Mouse (Mus musculus) inflammation-experienced regulatory T-cells, adult 16 weeks (primary cell): ENCODE results near the gene Ndufa12. TPM values are rescaled to one million over a fixed set of nuclear protein-coding genes. Genes with fewer than 3 reads are reported as not detected.

Experiments used
- polyA plus RNA-seq: library from polyadenylated mRNA; unstranded; fragments of 100-300 nt; shearing (Covaris generic); gene quantifications from one replicate; pipeline ENCODE4 v1.2.1, GENCODE M21; 2017

Ndufa12 gene
- polyA plus RNA-seq: 129 TPM

DNA sequence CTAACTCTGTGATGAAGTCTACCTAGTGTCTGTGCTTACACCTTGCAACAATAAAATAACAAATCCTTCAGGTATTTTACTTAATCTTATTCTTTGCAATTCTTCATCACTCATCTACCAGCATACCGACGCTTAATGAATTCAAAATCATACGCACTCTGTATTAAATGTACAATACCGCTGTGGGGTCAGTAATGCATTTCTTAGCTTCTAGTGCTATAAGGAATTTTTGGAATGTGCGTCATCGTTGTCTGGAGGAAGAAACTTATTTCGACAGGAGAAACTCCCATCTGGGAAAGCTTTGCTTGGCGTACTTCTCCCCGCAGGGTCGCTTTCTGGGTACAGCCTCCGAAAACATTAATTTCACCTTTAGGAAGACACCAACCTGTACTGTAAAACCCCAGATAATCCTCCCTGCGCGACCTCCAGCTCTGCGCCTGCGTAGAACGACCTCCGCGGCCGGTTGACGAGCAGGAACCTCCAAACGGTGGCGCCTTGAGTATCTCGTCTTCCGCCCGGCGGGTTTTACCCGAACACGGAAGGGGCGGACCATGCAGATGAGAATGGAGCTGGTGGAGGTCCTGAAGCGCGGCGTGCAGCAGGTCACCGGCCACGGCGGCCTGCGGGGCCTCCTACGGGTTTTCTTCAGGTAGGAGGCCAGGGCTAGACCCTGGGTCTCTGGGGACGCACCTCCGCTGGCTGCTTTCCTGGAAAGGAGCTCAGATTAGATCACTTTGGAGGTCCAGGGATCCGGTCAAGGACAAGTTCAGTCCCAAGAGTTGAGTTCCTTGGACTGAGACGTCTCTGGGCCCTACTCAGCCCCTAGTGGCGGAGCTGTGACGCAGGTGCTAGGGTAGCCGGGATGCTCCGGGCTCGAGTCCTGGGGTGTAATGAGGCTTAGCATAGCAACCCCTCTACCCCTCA, at the start of gene Ndufa12:
Ndufa12 (plus strand) TSS at position 239 of the 924 bp plus-strand sequence.

Other genes with a start within 250 kb of the Ndufa12 start
- 15.0 TPM for gene Vezt, start 162.9 kb upstream of the Ndufa12 start, polyA plus RNA-seq
- 4.3 TPM for gene Fgd6, start 162.7 kb upstream of the Ndufa12 start, polyA plus RNA-seq
- gene Nr2c1, start 50.7 kb upstream of the Ndufa12 start, polyA plus RNA-seq: 11.2 TPM
- not detected for gene Gm4792, start 100.0 kb downstream of the Ndufa12 start, polyA plus RNA-seq
- 1.2 TPM for gene Tmcc3, start 113.2 kb downstream of the Ndufa12 start, polyA plus RNA-seq